Mouse (Mus musculus) hematopoietic multipotent progenitor cell, adult 10-12 weeks (in vitro differentiated cells): Measurements from ENCODE around the gene Slbp. TPM values are rescaled to one million over a fixed set of nuclear protein-coding genes. Genes with fewer than 3 reads are reported as not detected.

Experiments
- polyA plus RNA-seq: library from polyadenylated mRNA; stranded (reverse); fragments of >175 nt; gene quantifications from 2 replicates; pipeline ENCODE4 v1.2.3, GENCODE M21; 2012; ENCODE audit warnings: low replicate concordance

Gene Slbp
- polyA plus RNA-seq, result 78.4 and 87.1 TPM in 2 replicates

DNA sequence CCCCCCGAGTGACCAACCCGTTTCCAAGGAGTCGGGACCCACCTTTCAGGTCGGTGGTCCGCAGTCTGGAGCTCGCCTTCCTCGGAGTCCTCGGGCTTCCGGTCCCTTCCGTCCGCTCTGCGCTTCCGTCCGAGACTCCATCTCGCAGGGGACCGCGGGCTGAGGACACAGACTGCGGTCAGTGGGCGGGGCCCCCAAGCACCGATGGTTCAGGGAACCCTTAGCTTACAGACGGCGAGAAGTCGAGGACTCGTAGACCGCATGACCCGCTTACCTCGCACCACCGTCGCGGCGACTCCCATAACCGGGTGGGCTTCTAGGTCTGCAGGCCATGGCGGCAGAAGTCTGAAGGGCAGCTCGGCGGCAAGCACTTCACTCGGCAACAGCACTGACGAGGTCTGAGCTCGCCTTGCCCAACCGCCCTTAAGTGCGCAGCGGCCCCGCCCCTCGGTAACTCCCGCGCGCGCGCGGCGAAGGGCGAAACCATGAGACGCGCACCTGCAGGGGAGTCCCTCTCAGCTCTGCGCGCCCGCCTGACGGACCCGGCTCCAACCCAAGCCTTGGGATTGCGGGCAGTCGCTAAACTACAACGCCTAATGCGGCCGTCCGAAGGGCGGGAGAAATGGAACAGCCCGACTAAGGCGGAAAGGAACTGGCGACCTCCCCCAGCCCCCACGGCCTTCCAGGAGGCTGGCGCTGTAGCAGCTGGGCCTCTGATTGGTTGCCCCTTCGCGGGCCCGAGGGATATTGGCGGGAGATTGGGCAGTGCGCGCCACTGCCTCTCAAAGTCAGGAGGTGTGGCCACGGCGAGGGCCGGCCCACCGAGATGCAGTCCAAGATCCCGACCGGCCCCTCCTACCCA, at the start of gene Slbp:
Gene Slbp (minus strand): TSS at position 654 of the 862 bp plus-strand sequence.

DNA sequence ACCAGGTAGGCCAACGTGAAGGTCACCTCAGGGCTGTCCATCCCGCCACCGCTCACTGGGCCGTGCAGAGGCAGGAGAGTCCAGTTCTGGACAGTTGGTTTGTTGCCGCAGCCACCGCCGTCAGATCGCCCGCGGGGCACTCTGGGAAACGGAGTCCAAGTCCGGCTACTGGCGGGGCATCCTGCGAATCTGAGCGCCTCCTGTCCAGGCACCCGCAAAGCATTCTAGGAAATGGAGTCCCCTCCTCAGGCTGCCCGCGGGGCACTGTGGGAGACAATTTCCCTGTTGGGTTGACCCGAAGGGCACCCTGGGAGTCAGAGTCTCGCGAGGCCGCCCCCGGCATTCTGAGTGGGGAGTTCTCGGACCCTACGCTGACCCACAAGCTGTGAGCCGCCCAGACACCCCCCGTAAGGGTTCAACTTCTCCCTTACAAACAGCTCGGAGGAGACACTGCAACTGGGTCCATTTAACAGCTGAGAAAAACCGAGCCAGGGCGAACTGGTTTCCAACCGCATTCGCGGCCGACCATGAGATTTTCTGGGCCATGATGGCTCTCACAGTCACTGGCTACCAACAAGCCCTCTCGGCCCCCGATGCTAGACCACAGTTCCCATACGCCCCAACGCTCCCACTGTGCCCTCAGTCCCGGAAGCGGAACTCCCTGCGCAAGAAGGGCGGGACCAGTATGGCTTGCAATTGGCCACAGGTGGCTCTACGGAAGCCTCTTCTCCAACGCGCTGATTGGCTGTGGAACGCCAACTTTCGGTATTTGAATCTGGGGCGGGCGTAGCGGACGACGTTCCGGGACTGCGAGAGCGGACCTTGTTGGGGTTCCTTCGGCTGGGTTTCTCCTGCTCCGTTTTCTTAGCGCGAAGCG, 5.7 kb upstream of the Slbp start, which contains the start of the genes Tacc3 and Tmem129:
Gene Tacc3 (plus strand): TSS at position 342 of the 877 bp plus-strand sequence.
Gene Tmem129 (minus strand): TSS at position 630 of the 877 bp plus-strand sequence.

DNA sequence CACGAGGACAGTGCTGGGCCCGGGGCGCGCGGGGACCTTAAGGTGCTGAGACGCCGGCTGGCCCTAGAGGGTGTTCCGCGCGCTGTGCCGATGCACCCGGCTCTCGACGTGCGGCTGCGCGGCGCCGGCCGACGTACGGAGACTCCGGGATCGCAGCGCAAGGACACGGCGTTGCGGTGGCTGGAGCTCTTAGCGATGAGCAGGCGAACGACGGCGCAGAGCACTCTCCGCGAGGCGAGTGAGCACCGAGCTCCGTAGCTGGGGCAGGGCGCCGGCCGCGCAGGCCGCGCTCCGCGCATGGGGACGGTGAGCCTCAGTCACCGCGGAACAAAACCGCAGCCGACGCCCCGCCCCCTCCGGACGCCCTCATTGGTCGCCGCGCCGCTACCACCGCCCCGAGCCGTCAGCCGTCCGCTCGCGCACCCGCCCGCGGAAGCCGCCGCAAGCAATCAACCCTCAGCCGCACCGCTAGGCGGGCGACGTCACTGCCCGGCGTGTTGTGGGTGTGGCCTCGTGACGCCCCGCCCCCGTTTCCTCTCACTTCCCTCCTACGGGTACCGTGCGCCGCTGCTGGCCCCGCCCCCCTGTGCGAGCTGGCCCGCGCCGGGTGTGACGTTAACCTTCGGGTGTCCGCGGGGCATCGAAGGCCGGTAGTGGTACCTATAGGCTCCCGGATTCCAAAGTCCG, 22.9 kb downstream of the Slbp start, which contains the start of the genes Fam53a and Gm9903:
Gene Fam53a (minus strand): TSS at position 335 of the 687 bp plus-strand sequence.
Gene Gm9903 (plus strand): TSS at position 625 of the 687 bp plus-strand sequence.

Other genes starting within 250 kb of the Slbp start
- gene Nkx1-1, start 218.6 kb downstream of the Slbp start, polyA plus RNA-seq, result not detected in 2 replicates
- 66.3 and 109 TPM in 2 replicates for gene Fam53a, start 22.9 kb downstream of the Slbp start, polyA plus RNA-seq
- gene Gm9903, start 22.6 kb downstream of the Slbp start, polyA plus RNA-seq, result 0.12 TPM in 1 of 2 replicates, not detected in the other
- 8.8 and 15.4 TPM in 2 replicates for gene Tacc3, start 5.6 kb upstream of the Slbp start, polyA plus RNA-seq
- 7.5 and 13.1 TPM in 2 replicates for gene Tmem129, start 5.8 kb upstream of the Slbp start, polyA plus RNA-seq
- gene Fgfr3, start 69.1 kb upstream of the Slbp start, polyA plus RNA-seq, result 0.22 and 0.28 TPM in 2 replicates
- 35.6 and 38.7 TPM in 2 replicates for gene Letm1, start 130.2 kb upstream of the Slbp start, polyA plus RNA-seq
- gene Nsd2, start 168.2 kb upstream of the Slbp start, polyA plus RNA-seq, result 2.6 and 5.2 TPM in 2 replicates